ENCODE assay signal across 8 mouse cellular contexts in the genomic region with DNA sequence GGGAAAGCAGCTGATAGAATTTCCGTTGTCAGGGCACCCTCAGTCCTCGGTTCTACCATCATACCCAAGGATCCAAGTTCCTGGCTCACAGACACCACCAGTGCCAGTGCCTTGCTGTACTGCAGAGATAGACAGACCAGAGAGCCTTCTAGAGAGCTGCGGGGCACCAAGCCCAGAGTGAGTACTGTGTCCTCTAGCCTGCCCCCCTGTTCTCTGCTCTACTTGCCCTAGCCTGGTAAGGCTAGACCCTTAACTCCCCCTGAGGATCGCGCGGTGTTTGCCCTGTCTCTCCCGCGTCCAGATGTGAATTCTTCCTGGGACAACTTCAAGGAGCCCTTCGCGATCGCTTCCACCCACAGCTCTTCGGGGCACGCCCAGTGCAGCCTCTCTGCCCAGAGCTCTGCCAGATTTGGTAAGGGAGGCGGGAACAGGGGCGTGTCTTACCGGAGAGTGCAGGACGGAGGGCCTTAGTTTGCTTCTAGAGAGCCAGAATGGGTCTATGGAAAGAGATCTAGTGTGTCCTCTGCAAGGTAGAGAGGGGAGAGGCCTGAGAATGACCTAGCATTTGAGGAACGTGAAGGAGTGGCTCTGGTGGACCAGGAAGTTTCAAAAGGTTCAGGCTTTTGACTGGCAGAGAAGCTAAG. TPM values are rescaled to one million over a fixed set of nuclear protein-coding genes. Genes with fewer than 3 reads are reported as not detected.
DNase-seq lines count a peak whose midpoint lies in the region; ATAC-seq lines count a peak whose summit lies in the region.

No protein-coding gene starts in this region.

- ATAC-seq in megakaryocyte, adult 5-6 weeks (ENCODE audit: poor library complexity, severe bottlenecking): peak; percentile 93

- DNase-seq in urinary bladder, postnatal 25 days (ENCODE audit: low spot score): peak; percentile 38
- DNase-seq in urinary bladder, postnatal 10 days (ENCODE audit: low spot score): no peak
- DNase-seq in gastrocnemius, postnatal 14 days: peak; percentile 45
- DNase-seq in kidney, postnatal 14 days: peak; percentile 48
- DNase-seq in left cerebral cortex, adult 18-20 months (ENCODE audit: low spot score in 2 of 2): no peak
- no peak for DNase-seq in left cerebral cortex, postnatal 14 days (ENCODE audit: low spot score in 2 of 2)
- no peak for DNase-seq in right cerebral cortex, postnatal 4 days

- intact Hi-C loops in gastrocnemius, postnatal 14 days (cut with DNase I; ENCODE audit: low total_unique reads): no loop called here
- intact Hi-C loops in left cerebral cortex, postnatal 14 days (cut with DNase I): no loop called here

RNA-seq across cellular contexts. Expression of a gene that starts 5.9 kb away (rescaled TPM):
- total RNA-seq in gastrocnemius, postnatal 14 days (2021): not detected
- total RNA-seq in megakaryocyte, adult 5-6 weeks (2015): not detected in 2 replicates
- total RNA-seq in megakaryocyte, adult 5-6 weeks (2017): not detected in 2 replicates
- 1 to 10 TPM in 1 of 2 experiments, under 1 TPM in 1; 0.91 to 1.3 TPM for total RNA-seq in left cerebral cortex, adult 18-20 months (2021)
- 1 to 10 TPM; 1.6 to 2.1 TPM for total RNA-seq in left cerebral cortex, postnatal 14 days (2021)

RNA-seq across cellular contexts. Expression of a gene that starts 15.6 kb away (rescaled TPM):
- total RNA-seq in gastrocnemius, postnatal 14 days (2021): under 1 TPM in 1 of 2 experiments, not detected in 1; 0.07 TPM
- total RNA-seq in megakaryocyte, adult 5-6 weeks (2015): 0.02 TPM in 1 of 2 replicates, not detected in the other
- total RNA-seq in megakaryocyte, adult 5-6 weeks (2017): 0.07 and 0.08 TPM in 2 replicates
- 10 to 100 TPM; 75.6 to 83.6 TPM for total RNA-seq in left cerebral cortex, adult 18-20 months (2021)
- total RNA-seq in left cerebral cortex, postnatal 14 days (2021): 100 to 1,000 TPM; 139 to 146 TPM

RNA-seq across cellular contexts. Expression of a gene that starts 16.5 kb away (rescaled TPM):
- not detected for total RNA-seq in gastrocnemius, postnatal 14 days (2021)
- 3.2 TPM in 1 of 2 replicates, not detected in the other for total RNA-seq in megakaryocyte, adult 5-6 weeks (2015)
- total RNA-seq in megakaryocyte, adult 5-6 weeks (2017): not detected in 2 replicates
- not detected for total RNA-seq in left cerebral cortex, adult 18-20 months (2021)
- total RNA-seq in left cerebral cortex, postnatal 14 days (2021): not detected

RNA-seq across cellular contexts. Expression of a gene that starts 16.7 kb away (rescaled TPM):
- total RNA-seq in gastrocnemius, postnatal 14 days (2021): 100 to 1,000 TPM; 224 to 248 TPM
- total RNA-seq in megakaryocyte, adult 5-6 weeks (2015): 180 and 184 TPM in 2 replicates
- 230 and 256 TPM in 2 replicates for total RNA-seq in megakaryocyte, adult 5-6 weeks (2017)
- 100 to 1,000 TPM; 338 to 344 TPM for total RNA-seq in left cerebral cortex, adult 18-20 months (2021)
- 100 to 1,000 TPM; 402 to 429 TPM for total RNA-seq in left cerebral cortex, postnatal 14 days (2021)

RNA-seq across cellular contexts. Expression of a gene that starts 16.8 kb away (rescaled TPM):
- 10 to 100 TPM; 22.6 to 28.4 TPM for total RNA-seq in gastrocnemius, postnatal 14 days (2021)
- total RNA-seq in megakaryocyte, adult 5-6 weeks (2015): 56.8 and 75.8 TPM in 2 replicates
- total RNA-seq in megakaryocyte, adult 5-6 weeks (2017): 41.1 and 49.0 TPM in 2 replicates
- total RNA-seq in left cerebral cortex, adult 18-20 months (2021): 10 to 100 TPM; 45.8 to 59.8 TPM
- total RNA-seq in left cerebral cortex, postnatal 14 days (2021): 10 to 100 TPM; 38.1 to 52.0 TPM

Comparison
In these comparisons a context has a peak if more than half of its experiments do, and no peak if none do; other contexts are left out.
1. DNase-seq: peak in urinary bladder, postnatal 25 days (single experiment), gastrocnemius, postnatal 14 days (single experiment) and kidney, postnatal 14 days (single experiment); none in urinary bladder, postnatal 10 days (single experiment), left cerebral cortex, adult 18-20 months (0 of 2), left cerebral cortex, postnatal 14 days (0 of 2) and right cerebral cortex, postnatal 4 days (single experiment).
2. RNA of a gene that starts 15.6 kb away (total RNA-seq): 139 to 146 TPM in left cerebral cortex, postnatal 14 days and 75.6 to 83.6 TPM in left cerebral cortex, adult 18-20 months; 0.02 to 0.08 TPM in megakaryocyte, adult 5-6 weeks and 0.07 TPM in gastrocnemius, postnatal 14 days; every median in the first group is over 10 times any median in the second.